Mouse (Mus musculus) cortical plate, adult 2 months (tissue): ENCODE measurements around the gene Ttc9c.

Source experiments
- CTCF ChIP-seq: fragments of 200-500 bp; IDR thresholded peaks from 2 replicates; pipeline ENCODE4 v1.5.1; 2011; ENCODE audit warnings: mild to moderate bottlenecking, control low read depth, low read length; ENCODE audit not compliant: insufficient read depth; ENCODE audit errors: extremely low read depth
- POLR2A ChIP-seq: fragments of 200-500 bp; IDR thresholded peaks from 2 replicates; pipeline ENCODE4 v1.6.1; 2011; ENCODE audit warnings: mild to moderate bottlenecking, low read length, control low read depth; ENCODE audit not compliant: insufficient read depth; ENCODE audit errors: extremely low read depth

DNA sequence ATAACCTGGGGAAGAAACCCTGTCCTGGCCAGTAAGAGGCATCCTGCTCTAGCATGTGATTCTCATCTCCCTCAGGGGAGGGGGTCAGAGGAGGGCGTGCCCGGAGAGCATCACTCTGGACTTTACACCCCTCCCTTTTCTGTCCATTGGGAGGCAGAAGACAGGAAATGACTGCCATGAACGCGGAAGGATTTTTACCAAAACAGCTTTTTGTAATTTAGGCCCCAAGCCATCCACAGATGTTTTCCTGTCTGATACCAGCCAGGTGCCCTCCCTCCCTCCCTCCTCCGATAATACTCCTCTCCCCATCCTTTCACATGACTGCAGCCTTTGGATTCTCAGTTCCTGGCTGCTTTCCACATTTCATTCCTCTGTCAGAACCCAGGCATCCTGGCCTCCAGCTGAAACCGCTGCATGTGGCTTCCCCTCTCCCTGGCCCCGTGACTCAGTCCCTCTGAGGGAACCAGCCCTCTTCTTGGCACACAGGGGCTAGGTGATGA is 31.3 kb upstream of the Ttc9c start, which contains the start of gene Lrrn4cl:
- TF ChIP-seq POLR2A = no peak
- TF ChIP-seq CTCF = no peak
